Mouse (Mus musculus): ENCODE measurements around the gene Cadm2.

The Cadm2 gene

GRCm38 (mm10) chr16:67122532-67122931, 498.2 kb downstream of the Cadm2 start:
- DNase-seq, result peak in 1 of 2 experiments; percentile 41

- DNase-seq, result no peak
These were observed 498.9 kb downstream of the Cadm2 start for GRCm38 (mm10) chr16:67121781-67122180.

- DNase-seq, result no peak
These were observed 514.1 kb downstream of the Cadm2 start for GRCm38 (mm10) chr16:67106478-67107061.

DNA sequence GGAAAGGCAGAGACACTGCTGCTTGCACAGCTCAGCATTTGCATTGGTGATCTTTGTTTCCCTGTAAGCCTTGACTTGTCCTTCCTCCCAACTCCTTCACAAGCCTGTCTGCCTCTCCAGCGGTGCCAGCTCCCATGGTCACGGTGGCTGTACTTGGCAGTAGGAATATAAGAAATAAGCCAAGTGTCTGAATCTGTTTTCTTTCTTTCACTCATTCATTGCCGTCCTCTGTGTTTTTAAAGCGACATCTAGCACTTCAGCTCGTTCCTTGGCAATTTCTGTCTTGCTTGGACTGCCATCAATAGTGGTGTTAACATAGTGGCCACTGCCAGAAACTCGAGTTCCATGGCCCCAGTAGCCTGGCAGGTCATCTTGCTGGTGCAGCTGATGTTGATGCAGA, 524.0 kb downstream of the Cadm2 start:
- peak; percentile 34 to 43 for DNase-seq

- peak; percentile 21 to 54 for DNase-seq
These were observed 524.8 kb downstream of the Cadm2 start for GRCm38 (mm10) chr16:67095916-67096315.

GRCm38 (mm10) chr16:67089747-67090146, 531.0 kb downstream of the Cadm2 start:
- DNase-seq, result peak; percentile 59 to 69

GRCm38 (mm10) chr16:67079318-67079717, 541.4 kb downstream of the Cadm2 start:
- no peak for DNase-seq

DNA sequence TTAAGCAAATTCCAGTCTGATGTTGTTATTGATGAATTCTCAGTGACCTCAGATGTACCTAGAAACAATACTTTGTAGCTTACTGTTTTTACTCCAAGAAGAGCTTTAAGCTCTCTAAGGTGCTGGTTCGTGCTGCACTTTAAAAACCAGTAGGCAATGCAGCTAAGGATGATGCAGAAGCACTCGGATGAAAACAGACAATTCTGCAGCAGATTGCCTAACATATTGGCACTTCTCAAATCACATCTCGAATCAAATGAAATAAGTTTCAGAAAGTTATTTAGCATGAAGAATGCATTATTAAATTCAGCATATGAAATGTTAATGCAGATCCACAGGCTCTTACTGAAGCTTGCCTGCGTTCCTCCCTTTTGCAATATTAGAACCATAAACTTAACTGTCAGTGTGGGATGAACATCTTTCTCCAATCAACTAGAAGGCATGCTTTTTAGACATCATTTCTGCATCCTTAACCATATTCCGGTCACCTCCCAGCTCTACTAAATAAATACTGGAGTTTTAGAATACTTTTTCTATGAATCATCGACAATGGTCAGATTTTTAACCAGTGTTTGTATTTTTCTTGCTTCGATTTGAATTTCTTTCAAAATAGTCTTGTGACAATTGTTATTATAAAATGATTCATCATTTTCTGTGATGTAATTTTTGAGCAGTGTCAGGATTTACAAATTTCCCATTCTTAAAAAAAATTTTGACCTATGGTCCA, 544.4 kb downstream of the Cadm2 start:
- DNase-seq, result no peak

GRCm38 (mm10) chr16:67068461-67068860, 552.2 kb downstream of the Cadm2 start:
- DNase-seq, result peak; percentile 65 to 71

DNA sequence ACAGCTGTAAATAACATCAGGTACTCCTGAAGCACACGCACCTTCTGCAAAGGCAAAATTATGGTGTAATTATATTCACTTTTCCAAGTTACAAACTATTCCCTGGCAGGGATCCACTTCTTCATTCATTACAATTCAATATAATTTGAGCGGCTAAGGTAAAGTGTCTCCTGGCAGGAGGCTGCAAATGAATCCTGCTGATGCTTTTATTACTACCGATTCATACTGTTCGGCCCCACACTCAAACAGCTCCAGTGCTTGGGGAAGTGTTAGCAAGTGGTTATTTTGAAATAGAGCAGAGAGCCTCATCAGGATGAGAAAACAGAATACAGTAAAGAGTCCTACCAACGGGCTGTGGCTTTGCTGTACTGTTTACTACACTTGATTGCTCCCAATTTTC, 589.8 kb downstream of the Cadm2 start:
- no peak for DNase-seq

- DNase-seq, result no peak
These were observed 600.9 kb downstream of the Cadm2 start for GRCm38 (mm10) chr16:67019856-67020255.

DNA sequence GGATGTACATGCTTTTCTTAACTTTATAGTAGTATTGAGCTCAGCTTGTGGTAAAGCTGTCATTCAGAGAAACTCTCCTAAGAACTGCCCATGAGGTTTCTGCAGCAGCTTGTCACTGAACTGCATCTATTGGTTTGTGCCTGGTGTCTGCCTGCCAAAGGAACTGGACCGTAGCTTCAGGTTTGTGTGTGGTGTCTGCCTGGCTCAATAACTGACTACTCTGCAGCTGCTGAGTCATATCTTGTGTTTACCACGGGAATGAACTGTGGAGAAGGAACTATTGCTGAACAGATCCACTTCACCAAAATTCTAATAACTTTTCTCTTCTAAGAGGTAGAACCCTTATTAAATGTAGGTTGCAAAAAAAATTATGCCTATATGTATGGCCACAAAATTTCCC, 603.0 kb downstream of the Cadm2 start:
- no peak for DNase-seq

GRCm38 (mm10) chr16:67003161-67003560, 617.5 kb downstream of the Cadm2 start:
- no peak for DNase-seq

DNA sequence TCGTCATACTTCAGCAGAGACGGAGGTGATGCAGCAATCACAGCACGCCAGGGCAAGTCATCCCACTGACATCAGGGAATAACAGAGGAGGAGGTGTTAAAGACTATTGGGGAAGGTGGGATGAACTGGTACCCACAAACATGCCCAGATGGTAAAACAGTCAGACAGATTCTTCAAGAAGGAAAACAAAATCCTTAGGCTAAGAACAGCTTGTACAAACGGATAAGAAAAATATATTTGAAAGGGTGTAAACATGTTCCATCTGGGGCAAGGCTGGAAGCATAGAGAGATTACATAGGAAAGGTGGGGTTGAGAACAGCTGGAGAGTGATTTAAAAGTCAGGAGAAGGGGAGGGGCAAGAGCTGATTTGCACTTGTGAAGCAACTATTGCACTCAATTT, 619.0 kb downstream of the Cadm2 start:
- no peak for DNase-seq

DNA sequence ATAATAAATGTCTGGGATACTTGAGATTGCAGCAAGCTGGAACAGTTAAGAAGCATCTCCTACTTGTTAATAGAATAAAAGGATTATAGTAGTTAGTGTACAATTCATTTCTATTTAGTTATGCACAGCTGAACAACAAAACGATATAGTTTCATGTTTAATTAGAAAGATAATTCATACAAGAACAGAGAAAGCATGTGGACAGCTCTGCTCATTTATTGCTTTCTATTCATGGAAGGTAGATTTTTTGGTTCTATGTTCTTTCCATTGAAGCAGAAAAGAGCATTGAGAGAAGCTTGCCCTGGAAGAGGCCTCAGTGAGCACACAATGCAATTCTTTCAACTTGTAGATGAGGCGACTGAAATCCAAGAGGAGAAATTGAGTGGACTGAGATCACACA, 623.2 kb downstream of the Cadm2 start:
- DNase-seq, result no peak

- DNase-seq, result peak in 1 of 2 experiments; percentile 17
These were observed 633.0 kb downstream of the Cadm2 start for GRCm38 (mm10) chr16:66987741-66988140.

DNA sequence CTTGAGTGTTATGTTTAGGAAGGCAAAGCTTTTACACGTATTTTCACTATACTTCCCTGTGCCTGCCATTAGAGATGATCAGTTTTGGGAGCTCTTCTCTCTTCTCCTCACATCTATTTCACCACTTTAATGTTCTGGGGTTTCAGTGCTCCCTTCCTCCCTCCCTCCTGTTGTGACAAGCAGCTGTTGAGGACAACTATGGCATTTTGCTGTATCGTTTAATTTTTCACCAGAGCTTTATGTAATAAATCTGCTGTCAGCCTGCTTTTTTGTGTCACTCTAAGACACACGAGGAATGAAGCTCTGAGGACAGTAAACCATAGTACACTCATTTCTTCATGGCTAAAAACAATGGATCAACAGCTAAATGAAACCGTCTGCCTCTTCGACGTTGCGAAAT, 633.8 kb downstream of the Cadm2 start:
- DNase-seq, result no peak

DNA sequence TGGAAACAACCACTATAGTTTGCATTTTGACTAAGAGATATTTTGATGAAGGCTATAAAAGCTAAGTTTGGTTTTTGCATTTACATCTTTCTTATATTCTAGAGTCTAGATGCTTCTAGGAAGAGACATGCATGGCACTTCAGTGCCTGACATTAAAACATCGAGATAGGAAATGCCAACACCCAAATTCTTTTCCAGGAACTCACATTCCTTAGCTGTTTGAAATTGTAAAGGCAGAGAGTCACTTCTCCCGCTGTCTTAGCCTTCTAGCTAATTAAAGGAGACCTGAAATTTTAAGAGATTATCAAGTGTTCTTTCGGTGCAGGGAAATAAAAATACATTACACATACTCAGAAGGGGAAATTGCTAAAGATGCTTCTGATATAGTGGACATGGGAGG, 649.8 kb downstream of the Cadm2 start:
- no peak for DNase-seq

DNA sequence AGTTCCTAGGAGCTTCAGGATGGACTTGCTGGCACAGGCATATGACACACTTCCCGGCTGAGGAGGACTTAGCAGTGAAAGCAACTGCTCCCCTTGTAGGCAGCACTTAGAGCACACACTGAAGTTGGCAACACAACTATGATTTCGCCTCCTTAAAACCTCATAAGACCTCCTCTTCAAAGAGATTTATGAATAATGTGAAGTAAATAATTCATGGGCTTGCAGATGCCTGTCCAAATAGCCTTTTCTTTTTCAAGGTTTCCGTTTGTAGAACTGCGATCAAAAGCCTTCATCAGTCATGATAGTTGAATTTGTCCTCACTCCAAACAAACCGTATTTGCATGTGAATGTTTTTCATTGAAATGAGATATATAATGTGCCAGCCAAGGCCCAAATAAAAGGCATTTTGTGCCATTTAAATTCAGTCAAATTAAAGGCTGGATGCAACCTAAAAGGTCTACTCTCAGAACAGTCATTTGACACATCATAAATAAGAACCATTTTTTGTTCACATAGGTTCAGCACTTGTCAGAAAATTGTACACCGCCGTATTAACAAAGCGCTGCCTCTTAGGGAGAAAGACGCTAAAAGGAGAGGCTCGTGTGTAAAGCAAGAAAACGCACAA, 651.1 kb downstream of the Cadm2 start:
- no peak for DNase-seq

DNA sequence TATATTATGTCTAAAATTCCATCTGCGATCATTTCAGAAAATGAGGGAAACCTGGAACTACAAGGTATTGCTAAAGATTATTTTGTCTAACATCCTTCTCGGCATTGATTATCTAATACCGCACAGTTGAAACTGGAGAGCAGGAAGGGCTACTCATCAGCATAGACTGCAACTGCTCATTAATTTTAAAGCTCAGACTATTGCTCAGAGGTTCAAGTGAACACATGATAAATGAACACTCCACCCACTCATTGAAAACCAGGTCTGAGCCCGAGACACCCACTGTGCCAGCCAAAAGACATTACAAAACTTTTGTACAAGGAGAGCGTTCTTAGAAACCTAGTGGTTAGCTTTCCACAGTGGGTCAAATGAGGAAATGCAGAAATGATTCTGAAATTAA, 652.4 kb downstream of the Cadm2 start:
- DNase-seq, result no peak

GRCm38 (mm10) chr16:66967686-66968085, 653.0 kb downstream of the Cadm2 start:
- DNase-seq, result no peak

DNA sequence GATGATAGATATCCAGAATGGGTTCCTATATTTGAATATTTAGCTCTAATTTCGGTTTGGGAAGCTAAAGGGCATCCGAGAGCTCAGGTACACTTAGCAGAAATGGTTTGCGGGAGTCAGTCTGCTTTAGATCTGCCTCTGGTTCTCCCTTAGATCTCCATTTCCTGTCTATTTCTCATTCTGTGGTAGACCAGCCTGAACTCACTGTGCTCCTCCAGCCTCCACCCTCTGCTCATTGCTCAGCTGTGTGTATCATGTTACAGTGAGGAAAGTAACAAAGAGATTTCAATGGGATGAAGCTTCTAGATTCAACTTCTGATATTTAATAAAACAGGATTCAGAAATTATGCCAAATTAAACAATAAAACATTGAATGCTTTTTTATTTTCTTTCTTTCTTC, 661.6 kb downstream of the Cadm2 start:
- no peak for DNase-seq

GRCm38 (mm10) chr16:66955876-66956275, 664.8 kb downstream of the Cadm2 start:
- peak in 1 of 2 experiments; percentile 18 for DNase-seq

DNA sequence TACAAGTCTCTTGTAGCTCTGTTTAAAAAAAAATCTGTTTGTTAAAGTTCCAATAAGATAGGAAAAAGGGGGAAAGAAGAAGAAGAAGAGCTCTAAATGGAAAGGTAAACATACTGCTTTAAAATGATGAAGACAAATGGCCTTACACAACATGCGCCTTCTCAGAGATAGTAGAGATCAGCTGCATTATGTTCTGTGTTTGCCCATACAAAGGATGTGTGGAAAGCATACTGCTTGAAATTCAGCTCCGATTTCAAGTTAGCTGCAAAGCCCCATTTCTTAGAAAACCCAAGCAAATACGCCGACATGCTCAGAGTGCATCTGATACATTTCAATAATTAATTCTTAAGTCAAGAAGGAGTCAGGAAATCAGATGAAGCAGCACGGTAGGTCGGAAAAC, 684.4 kb downstream of the Cadm2 start:
- no peak for DNase-seq
